Mouse (Mus musculus) MEL (cell line): ENCODE data around the gene Fblim1. TPM values are rescaled to one million over a fixed set of nuclear protein-coding genes. Genes with fewer than 3 reads are reported as not detected.

Experiments used
- DNase-seq: peaks from one replicate; pipeline ENCODE4 v3.0.0; 2011; ENCODE audit warnings: low read depth, low spot score
- H3K27ac ChIP-seq: 2 replicates; pipeline ENCODE4 v1.5.1; 2012; ENCODE audit warnings: low read depth, mild to moderate bottlenecking, control low read depth, low read length, moderate library complexity; ENCODE audit not compliant: control insufficient read depth
- H3K27me3 ChIP-seq, 2 experiments: fragments of 150-350 bp in 1 of 2; sonication (generic) in 1 of 2; 2 replicates each; pipeline ENCODE4 v1.6.1; 2012; ENCODE audit warnings: low read length in 2 of 2, mild to moderate bottlenecking in 2 of 2, improper control_type of control experiment in 1 of 2, moderate library complexity in 1 of 2; ENCODE audit not compliant: insufficient read depth in 2 of 2, control insufficient read depth in 1 of 2
- H3K36me3 ChIP-seq, 2 experiments: 2 replicates each; pipeline ENCODE4 v1.6.1; 2012 to 2014; ENCODE audit warnings: low read length in 2 of 2, improper control_type of control experiment in 1 of 2, inconsistent platforms in 1 of 2, mild to moderate bottlenecking in 1 of 2; ENCODE audit not compliant: insufficient read depth in 2 of 2, control insufficient read depth in 1 of 2
- H3K4me1 ChIP-seq, 2 experiments: fragments of 150-350 bp in 1 of 2; sonication (generic) in 1 of 2; 2 replicates each; pipeline ENCODE4 v1.6.1; 2012; ENCODE audit warnings: low read length in 2 of 2, improper control_type of control experiment in 1 of 2, mild to moderate bottlenecking in 1 of 2; ENCODE audit not compliant: insufficient read depth in 2 of 2, control insufficient read depth in 1 of 2
- H3K4me3 ChIP-seq, 2 experiments: fragments of 150-350 bp in 1 of 2; sonication (generic) in 1 of 2; 2 replicates each; pipeline ENCODE4 v1.5.1; 2012; ENCODE audit warnings: low read depth in 2 of 2, low read length in 2 of 2, mild to moderate bottlenecking in 2 of 2, moderate library complexity in 2 of 2, control low read depth in 1 of 2, improper control_type of control experiment in 1 of 2; ENCODE audit not compliant: control insufficient read depth in 1 of 2, insufficient read depth in 1 of 2
- H3K79me2 ChIP-seq: 2 replicates; pipeline ENCODE4 v1.6.1; 2012; ENCODE audit warnings: mild to moderate bottlenecking, low read length, moderate library complexity; ENCODE audit not compliant: control insufficient read depth, poor library complexity, insufficient read depth
- H3K9ac ChIP-seq: 2 replicates; pipeline ENCODE4 v1.6.1; 2012; ENCODE audit warnings: low read depth, mild to moderate bottlenecking, control low read depth, low read length, moderate library complexity; ENCODE audit not compliant: control insufficient read depth, poor library complexity, severe bottlenecking
- H3K9me3 ChIP-seq: fragments of 150-350 bp; sonication (generic); replicated peaks from 2 replicates; pipeline ENCODE4 v1.6.1; 2012; ENCODE audit warnings: mild to moderate bottlenecking, low read length, improper control_type of control experiment, moderate library complexity; ENCODE audit not compliant: insufficient read depth
- E2F4 ChIP-seq: IDR thresholded peaks from 2 replicates; pipeline ENCODE4 v1.6.1; 2011; ENCODE audit warnings: low read depth, low read length, improper control_type of control experiment, borderline replicate concordance
- ETS1 ChIP-seq: IDR thresholded peaks from 2 replicates; pipeline ENCODE4 v1.6.1; 2012; ENCODE audit warnings: low read depth, mild to moderate bottlenecking, inconsistent platforms, low read length, improper control_type of control experiment, moderate library complexity
- GABPA ChIP-seq: IDR thresholded peaks from 2 replicates; pipeline ENCODE4 v1.6.1; 2012; ENCODE audit warnings: low read depth, mild to moderate bottlenecking, inconsistent platforms, low read length, improper control_type of control experiment, moderate library complexity
- GATA1 ChIP-seq: IDR thresholded peaks from 2 replicates; pipeline ENCODE4 v1.6.1; 2011; ENCODE audit warnings: low read depth, low read length, improper control_type of control experiment
- HCFC1 ChIP-seq: IDR thresholded peaks from 2 replicates; pipeline ENCODE4 v1.6.1; 2012; ENCODE audit warnings: low read depth, mild to moderate bottlenecking, inconsistent platforms, low read length, improper control_type of control experiment, moderate library complexity
- KAT2A ChIP-seq: conservative IDR thresholded peaks from 2 replicates; pipeline ENCODE4 v1.6.1; 2012; ENCODE audit warnings: low read depth, low read length, improper control_type of control experiment, inconsistent platforms
- MEF2A ChIP-seq: IDR thresholded peaks from 2 replicates; pipeline ENCODE4 v1.6.1; 2014; ENCODE audit warnings: low read depth, mild to moderate bottlenecking, inconsistent platforms, low read length, improper control_type of control experiment; ENCODE audit not compliant: poor library complexity, insufficient replicate concordance, severe bottlenecking; ENCODE audit errors: extremely low read depth
- MYB ChIP-seq: IDR thresholded peaks from 2 replicates; pipeline ENCODE4 v1.6.1; 2011; ENCODE audit warnings: mild to moderate bottlenecking, low read depth, low read length, improper control_type of control experiment
- NELFE ChIP-seq: IDR thresholded peaks from 2 replicates; pipeline ENCODE4 v1.6.1; 2011; ENCODE audit warnings: low read depth, low read length, improper control_type of control experiment
- POLR2A ChIP-seq, 2 experiments: IDR thresholded peaks; 2 replicates each; pipeline ENCODE4 v1.6.1; 2011 to 2012; ENCODE audit warnings: low read length in 2 of 2, mild to moderate bottlenecking in 2 of 2, control low read depth in 1 of 2, improper control_type of control experiment in 1 of 2, low read depth in 1 of 2, moderate library complexity in 1 of 2; ENCODE audit not compliant: control insufficient read depth in 1 of 2, insufficient read depth in 1 of 2, poor library complexity in 1 of 2
- POLR2AphosphoS2 ChIP-seq: IDR thresholded peaks from 2 replicates; pipeline ENCODE4 v1.6.1; 2011; ENCODE audit warnings: low read length, improper control_type of control experiment
- SMC3 ChIP-seq: IDR thresholded peaks from 2 replicates; pipeline ENCODE4 v1.6.1; 2011; ENCODE audit warnings: low read depth, low read length, improper control_type of control experiment
- TAL1 ChIP-seq: IDR thresholded peaks from 2 replicates; pipeline ENCODE4 v1.6.1; 2012; ENCODE audit warnings: mild to moderate bottlenecking, inconsistent platforms, low read length, moderate library complexity, mixed read lengths
- TBP ChIP-seq: IDR thresholded peaks from 2 replicates; pipeline ENCODE4 v1.8.0; 2011; ENCODE audit warnings: low read depth, low read length, improper control_type of control experiment
- USF1 ChIP-seq: IDR thresholded peaks from 2 replicates; pipeline ENCODE4 v1.6.1; 2014; ENCODE audit warnings: low read depth, mild to moderate bottlenecking, inconsistent platforms, low read length, improper control_type of control experiment, moderate library complexity
- USF2 ChIP-seq, 2 experiments: IDR thresholded peaks; 2 replicates each; pipeline ENCODE4 v1.6.1; 2011 to 2012; ENCODE audit warnings: improper control_type of control experiment in 2 of 2, low read length in 2 of 2, borderline replicate concordance in 1 of 2, inconsistent platforms in 1 of 2, low read depth in 1 of 2, mild to moderate bottlenecking in 1 of 2; ENCODE audit not compliant: insufficient read depth in 1 of 2
- ZKSCAN1 ChIP-seq: IDR thresholded peaks from 2 replicates; pipeline ENCODE4 v1.6.1; 2012; ENCODE audit warnings: low read depth, mild to moderate bottlenecking, inconsistent platforms, low read length, improper control_type of control experiment, moderate library complexity
- polyA plus RNA-seq, 2 experiments: library from polyadenylated mRNA; stranded (reverse) in 1 of 2; unstranded in 1 of 2; fragments of >175 nt in 1 of 2; fragments of >200 nt in 1 of 2; gene quantifications; 2 replicates each; pipeline versions ENCODE4 v1.2.1 to v1.2.4; 2012; ENCODE audit warnings: low replicate concordance in 2 of 2, low read depth in 1 of 2; ENCODE audit not compliant: insufficient read length in 2 of 2, insufficient read depth in 1 of 2, missing spikeins in 1 of 2
- total RNA-seq: library from RNA; depleted of rRNA; stranded (reverse); fragments of 300-350 nt; gene quantifications from 2 replicates; pipeline ENCODE4 v1.2.3, GENCODE M21; 2012; rRNA removed

Gene Fblim1
- total and polyA plus RNA-seq, 3 experiments, result not detected

DNA sequence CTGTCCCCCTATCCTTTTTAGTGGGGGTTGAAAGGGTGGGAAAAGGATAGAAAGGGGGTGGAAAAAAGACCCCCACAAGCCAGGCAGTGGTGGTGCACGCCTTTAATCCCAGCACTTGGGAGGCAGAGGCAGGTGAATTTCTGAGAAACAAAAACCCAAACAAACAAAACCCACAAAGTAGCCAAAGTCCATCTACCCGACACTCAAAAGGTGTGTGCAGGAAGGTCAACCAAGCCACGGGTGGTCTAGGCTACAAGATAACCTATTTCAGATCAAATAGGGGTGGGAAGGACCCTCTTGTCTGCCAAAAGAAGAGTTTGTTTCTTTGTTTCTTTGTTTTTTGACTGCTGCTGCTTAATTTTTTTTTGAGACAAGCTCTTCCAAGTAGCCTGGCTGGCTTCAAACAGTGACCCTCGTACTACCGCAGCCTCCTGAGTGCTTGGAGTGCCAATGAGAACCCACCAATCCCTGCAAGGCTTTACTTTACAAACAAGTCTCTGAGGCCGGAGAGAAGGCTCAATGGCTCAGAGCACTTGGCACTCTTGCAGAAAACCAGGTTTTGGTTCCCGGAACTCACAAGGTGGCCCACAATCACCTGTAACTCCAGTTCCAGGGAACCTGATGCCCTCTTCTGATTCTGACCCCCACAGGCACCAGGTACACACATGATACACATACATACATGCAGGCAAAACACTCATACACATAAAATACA, 78.8 kb downstream of the Fblim1 start:
- H3K9ac ChIP-seq, result no peak overlapping the region
- H3K4me3 ChIP-seq, result no peak overlapping the region
- peaks cover 0 to 3% of the 10 kb centered on the region in 2 experiments; a peak in 3 of 4 replicates for H3K36me3 ChIP-seq
- peaks cover 2 to 7% of the 10 kb centered on the region in 2 experiments; a peak in 2 of 4 replicates for H3K4me1 ChIP-seq
- peaks cover 78% of the 10 kb centered on the region for H3K79me2 ChIP-seq
- no peak overlapping the region for H3K27ac ChIP-seq
- TF ChIP-seq TAL1 (no peak), TBP (no peak), MEF2A (no peak), ZKSCAN1 (no peak), USF1 (no peak), GATA1 (no peak), KAT2A (no peak), E2F4 (no peak), POLR2A (IDR thresholded peaks at IDR 0.05; ENCODE audit: control insufficient read depth in 1 of 2, insufficient read depth in 1 of 2, low read depth in 1 of 2, low read length in 2 of 2, poor library complexity in 1 of 2) (no peak), USF2 (IDR thresholded peaks at IDR 0.05; ENCODE audit: borderline replicate concordance in 1 of 2, insufficient read depth in 1 of 2, low read depth in 1 of 2, low read length in 2 of 2) (no peak), GABPA (no peak), MYB (no peak), HCFC1 (no peak), ETS1 (no peak), SMC3 (no peak), POLR2AphosphoS2 (no peak), NELFE (no peak)
- H3K9me3 ChIP-seq, result no peaks in the 10 kb centered on the region
- H3K27me3 ChIP-seq, result no peaks in the 10 kb centered on the region
- no peak for DNase-seq

Other genes starting within 250 kb of the Fblim1 start
- gene Fam131c, start 237.9 kb downstream of the Fblim1 start, total RNA-seq, result not detected in 2 replicates
- gene Fam131c, start 237.9 kb downstream of the Fblim1 start, polyA plus RNA-seq, result not detected
- not detected in 2 replicates for gene Clcnka, start 207.4 kb downstream of the Fblim1 start, total RNA-seq
- not detected for gene Clcnka, start 207.4 kb downstream of the Fblim1 start, polyA plus RNA-seq
- gene Clcnkb, start 190.1 kb downstream of the Fblim1 start, total RNA-seq, result not detected in 2 replicates
- not detected for gene Clcnkb, start 190.1 kb downstream of the Fblim1 start, polyA plus RNA-seq
- not detected in 2 replicates for gene Hspb7, start 185.3 kb downstream of the Fblim1 start, total RNA-seq
- not detected for gene Hspb7, start 185.3 kb downstream of the Fblim1 start, polyA plus RNA-seq
- gene Srarp, start 170.0 kb downstream of the Fblim1 start, total RNA-seq, result not detected in 2 replicates
- not detected for gene Srarp, start 170.0 kb downstream of the Fblim1 start, polyA plus RNA-seq
- 32.3 and 36.4 TPM in 2 replicates for gene Zbtb17, start 161.4 kb downstream of the Fblim1 start, total RNA-seq
- gene Zbtb17, start 161.4 kb downstream of the Fblim1 start, polyA plus RNA-seq, result 10 to 100 TPM in 1 of 2 experiments, not detected in 1; 63.2 TPM
- 11.9 and 12.6 TPM in 2 replicates for gene Spen, start 67.5 kb downstream of the Fblim1 start, total RNA-seq
- 100 to 1,000 TPM in 1 of 2 experiments, 10 to 100 TPM in 1; 46.9 to 102 TPM for gene Spen, start 67.5 kb downstream of the Fblim1 start, polyA plus RNA-seq
- gene Tmem82, start 12.5 kb upstream of the Fblim1 start, total RNA-seq, result not detected in 2 replicates
- gene Tmem82, start 12.5 kb upstream of the Fblim1 start, polyA plus RNA-seq, result under 1 TPM in 1 of 2 experiments, not detected in 1; 0.21 TPM
- not detected in 2 replicates for gene Slc25a34, start 17.7 kb upstream of the Fblim1 start, total RNA-seq
- gene Slc25a34, start 17.7 kb upstream of the Fblim1 start, polyA plus RNA-seq, result under 1 TPM in 1 of 2 experiments, not detected in 1; 0.10 TPM
- gene Plekhm2, start 58.8 kb upstream of the Fblim1 start, total RNA-seq, result 4.8 and 6.5 TPM in 2 replicates
- 10 to 100 TPM in 1 of 2 experiments, not detected in 1; 15.4 TPM for gene Plekhm2, start 58.8 kb upstream of the Fblim1 start, polyA plus RNA-seq
- 7.7 and 8.8 TPM in 2 replicates for gene Rsc1a1, start 79.5 kb upstream of the Fblim1 start, total RNA-seq
- gene Rsc1a1, start 79.5 kb upstream of the Fblim1 start, polyA plus RNA-seq, result not detected
- 37.6 and 40.7 TPM in 2 replicates for gene Ddi2, start 117.3 kb upstream of the Fblim1 start, total RNA-seq
- 10 to 100 TPM in 1 of 2 experiments, not detected in 1; 42.8 TPM for gene Ddi2, start 117.3 kb upstream of the Fblim1 start, polyA plus RNA-seq
- 0.12 TPM in 1 of 2 replicates, not detected in the other for gene Agmat, start 140.6 kb upstream of the Fblim1 start, total RNA-seq
- gene Agmat, start 140.6 kb upstream of the Fblim1 start, polyA plus RNA-seq, result under 1 TPM in 1 of 2 experiments, not detected in 1; 0.07 TPM
- gene Dnajc16, start 184.8 kb upstream of the Fblim1 start, total RNA-seq, result 3.2 and 3.4 TPM in 2 replicates
- 1 to 10 TPM in 1 of 2 experiments, not detected in 1; 6.8 TPM for gene Dnajc16, start 184.8 kb upstream of the Fblim1 start, polyA plus RNA-seq
- gene Casp9, start 187.5 kb upstream of the Fblim1 start, total RNA-seq, result 2.8 and 3.8 TPM in 2 replicates
- gene Casp9, start 187.5 kb upstream of the Fblim1 start, polyA plus RNA-seq, result 1 to 10 TPM in 1 of 2 experiments, not detected in 1; 6.4 TPM
- gene Cela2a, start 220.1 kb upstream of the Fblim1 start, total RNA-seq, result not detected in 2 replicates
- not detected for gene Cela2a, start 220.1 kb upstream of the Fblim1 start, polyA plus RNA-seq
- not detected in 2 replicates for gene Ctrc, start 240.3 kb upstream of the Fblim1 start, total RNA-seq
- gene Ctrc, start 240.3 kb upstream of the Fblim1 start, polyA plus RNA-seq, result not detected